Mouse (Mus musculus): ENCODE data around the gene Nlrc5. TPM values are rescaled to one million over a fixed set of nuclear protein-coding genes. Genes with fewer than 3 reads are reported as not detected.
A peak's percentile ranks its signal among the peaks of the same experiment; 100 is the strongest.

Nlrc5 gene
- polyA plus RNA-seq, 2 experiments: 0.09 to 0.22 TPM

DNA sequence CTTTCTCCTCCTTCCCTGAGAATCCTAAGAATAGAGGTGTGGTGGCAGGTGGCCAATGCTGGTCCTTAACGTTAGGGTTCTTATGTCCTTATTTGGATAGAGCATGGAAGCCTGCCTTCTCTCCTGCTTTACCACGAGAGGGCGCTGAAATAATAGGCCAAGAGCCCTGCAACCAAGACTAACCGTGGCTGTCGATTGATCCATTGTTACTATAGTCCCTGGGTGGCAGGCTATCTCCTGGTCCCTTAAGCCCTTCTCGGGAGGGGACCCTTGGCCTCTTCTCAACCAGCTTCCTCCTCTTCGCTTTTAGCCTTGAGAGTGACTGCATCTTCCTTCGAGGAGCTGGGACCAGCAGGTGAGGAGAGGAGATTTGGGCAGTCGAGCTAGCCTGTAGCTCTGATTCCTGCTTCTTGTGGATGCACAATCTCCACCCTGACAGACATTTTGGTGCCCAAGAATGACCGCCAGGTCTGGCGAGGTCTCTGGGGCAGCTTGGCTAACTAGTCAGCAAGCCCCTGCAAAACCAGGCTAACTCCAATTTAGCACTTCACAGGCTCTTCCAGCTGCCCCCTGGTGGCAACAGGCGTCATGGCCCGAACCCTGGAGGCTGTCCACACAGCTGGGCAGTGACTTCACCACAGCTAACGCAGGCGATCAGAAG lies 58.0 kb downstream of the Nlrc5 start:
- Histone ChIP-seq H3K9ac (replicated peaks) (no peak overlapping the region), H3K36me3 (replicated peaks; ENCODE audit: control insufficient read depth, insufficient read depth, low read depth) (no peaks in the 10 kb centered on the region), H3K27me3 (ENCODE audit: control insufficient read depth, insufficient read depth, low read length) (no peaks in the 10 kb centered on the region), H3K4me2 (ENCODE audit: low read depth) (peak overlapping the region; percentile 43), H3K4me3 (ENCODE audit: insufficient read depth in 1 of 2, low read depth in 2 of 2, low read length in 2 of 2) (no peak overlapping the region), H3K27ac (no peak overlapping the region), H3K4me1 (replicated peaks; ENCODE audit: control insufficient read depth in 2 of 2, insufficient read depth in 2 of 2, low read length in 1 of 2) (peaks cover 0 to 3% of the 10 kb centered on the region in 2 experiments; a peak in 1 of 4 replicates), H3K9me3 (ENCODE audit: control insufficient read depth, low read length) (no peaks in the 10 kb centered on the region)
- WGBS (ENCODE audit: insufficient replicate concordance): 6% methylated on average over 15 of the region's 15 CpGs
- peak; percentile 45; the same call in 1 of the 2 replicates for ATAC-seq (ENCODE audit: insufficient read depth)
- peak; percentile 31 to 38 (median 32) for DNase-seq (ENCODE audit: low read depth in 3 of 3, low spot score in 3 of 3)
- TF ChIP-seq CTCF (IDR thresholded peaks at IDR 0.05; ENCODE audit: low read depth) (peak; percentile 88), EP300 (IDR thresholded peaks at IDR 0.05; ENCODE audit: low read depth) (no peak)

DNA sequence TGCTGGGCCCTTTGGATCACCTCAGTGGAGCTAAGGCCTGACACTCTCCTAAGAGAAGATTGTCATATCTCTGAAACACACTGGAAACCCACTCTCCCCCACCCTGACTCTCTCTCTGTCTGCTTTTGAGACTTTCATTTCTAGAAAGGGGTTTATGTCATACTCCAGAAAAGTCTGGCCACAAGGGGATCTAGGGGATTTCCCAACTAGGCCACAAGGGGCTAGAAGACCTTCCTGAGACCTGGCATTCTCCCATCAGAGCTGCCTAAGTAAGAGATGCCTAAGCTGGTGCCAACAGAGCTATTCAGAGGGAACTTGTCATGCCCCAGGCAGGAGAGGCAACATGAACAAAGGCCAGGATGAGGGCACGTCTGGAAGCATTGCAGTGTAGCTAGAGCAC lies 59.1 kb downstream of the Nlrc5 start:
- peaks cover 0 to 3% of the 10 kb centered on the region in 2 experiments; a peak in 1 of 4 replicates for H3K4me1 ChIP-seq (replicated peaks; ENCODE audit: control insufficient read depth in 2 of 2, insufficient read depth in 2 of 2, low read length in 1 of 2)
- no peak overlapping the region for H3K4me3 ChIP-seq (ENCODE audit: insufficient read depth in 1 of 2, low read depth in 2 of 2, low read length in 2 of 2)
- no peaks in the 10 kb centered on the region for H3K27me3 ChIP-seq (ENCODE audit: control insufficient read depth, insufficient read depth, low read length)
- ATAC-seq (ENCODE audit: insufficient read depth): no peak
- WGBS (ENCODE audit: insufficient replicate concordance): 21% methylated on average over 1 of the region's 1 CpGs
- DNase-seq (ENCODE audit: low read depth in 3 of 3, low spot score in 3 of 3): no peak
- H3K4me2 ChIP-seq (ENCODE audit: low read depth): no peak overlapping the region
- no peaks in the 10 kb centered on the region for H3K9me3 ChIP-seq (ENCODE audit: control insufficient read depth, low read length)
- H3K27ac ChIP-seq: no peak overlapping the region
- no peak for TF ChIP-seq EP300 (IDR thresholded peaks at IDR 0.05; ENCODE audit: low read depth)
- no peak for TF ChIP-seq CTCF (IDR thresholded peaks at IDR 0.05; ENCODE audit: low read depth)
- H3K36me3 ChIP-seq (replicated peaks; ENCODE audit: control insufficient read depth, insufficient read depth, low read depth): no peaks in the 10 kb centered on the region
- H3K9ac ChIP-seq (replicated peaks): no peak overlapping the region

DNA sequence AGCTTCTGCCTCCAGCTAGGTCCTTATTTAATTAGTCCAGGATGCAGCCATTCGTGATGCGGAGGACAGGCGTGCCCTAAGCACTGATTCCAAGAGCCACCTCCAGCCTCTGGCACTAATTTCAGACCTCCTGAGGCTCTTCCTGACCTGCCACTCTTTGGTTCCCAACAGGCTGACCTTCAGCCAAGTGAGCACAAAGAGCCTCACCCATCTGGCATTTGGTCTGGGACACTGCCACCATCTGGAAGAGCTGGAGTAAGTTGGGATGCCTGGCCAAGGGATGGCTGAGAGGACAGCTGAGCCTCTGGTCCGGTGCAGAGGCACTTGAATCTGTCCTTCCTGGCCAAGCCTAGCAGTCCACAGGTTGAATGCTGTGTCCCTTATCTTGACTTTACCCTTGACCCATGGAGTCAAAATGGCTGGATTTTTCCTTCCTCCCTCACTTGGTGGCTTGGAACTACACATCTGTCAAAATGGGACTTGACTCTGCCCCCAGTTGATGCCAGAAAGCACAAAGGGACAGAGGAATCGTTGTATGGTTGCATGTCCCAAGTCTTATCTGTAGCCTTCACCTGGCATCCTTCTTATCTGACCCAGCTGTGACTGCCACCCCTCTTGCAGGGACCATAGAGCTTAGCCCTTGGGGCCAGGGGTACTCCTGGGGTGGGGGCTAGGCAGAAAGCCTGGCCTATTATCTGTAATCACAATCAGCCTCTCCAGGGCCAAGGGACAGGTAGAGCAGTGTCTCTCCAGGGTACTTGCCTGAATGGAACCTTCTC lies 81.5 kb downstream of the Nlrc5 start:
- H3K4me1 ChIP-seq (replicated peaks; ENCODE audit: control insufficient read depth in 2 of 2, insufficient read depth in 2 of 2, low read length in 1 of 2): peaks cover 0 to 4% of the 10 kb centered on the region in 2 experiments; a peak in 1 of 4 replicates
- no peak for TF ChIP-seq CTCF (IDR thresholded peaks at IDR 0.05; ENCODE audit: low read depth)
- no peak for TF ChIP-seq EP300 (IDR thresholded peaks at IDR 0.05; ENCODE audit: low read depth)
- H3K9me3 ChIP-seq (ENCODE audit: control insufficient read depth, low read length): no peaks in the 10 kb centered on the region
- no peaks in the 10 kb centered on the region for H3K27me3 ChIP-seq (ENCODE audit: control insufficient read depth, insufficient read depth, low read length)
- no peak overlapping the region for H3K9ac ChIP-seq (replicated peaks)
- H3K27ac ChIP-seq: no peak overlapping the region
- H3K4me3 ChIP-seq (ENCODE audit: insufficient read depth in 1 of 2, low read depth in 2 of 2, low read length in 2 of 2): no peak overlapping the region
- DNase-seq (ENCODE audit: low read depth in 3 of 3, low spot score in 3 of 3) (peak in 2 of 3 experiments; percentile 11 to 12), ATAC-seq (ENCODE audit: insufficient read depth) (peak; percentile 47; the same call in 1 of the 2 replicates)
- 43% methylated on average over 5 of the region's 5 CpGs for WGBS (ENCODE audit: insufficient replicate concordance)
- H3K4me2 ChIP-seq (ENCODE audit: low read depth): no peak overlapping the region
- no peaks in the 10 kb centered on the region for H3K36me3 ChIP-seq (replicated peaks; ENCODE audit: control insufficient read depth, insufficient read depth, low read depth)

DNA sequence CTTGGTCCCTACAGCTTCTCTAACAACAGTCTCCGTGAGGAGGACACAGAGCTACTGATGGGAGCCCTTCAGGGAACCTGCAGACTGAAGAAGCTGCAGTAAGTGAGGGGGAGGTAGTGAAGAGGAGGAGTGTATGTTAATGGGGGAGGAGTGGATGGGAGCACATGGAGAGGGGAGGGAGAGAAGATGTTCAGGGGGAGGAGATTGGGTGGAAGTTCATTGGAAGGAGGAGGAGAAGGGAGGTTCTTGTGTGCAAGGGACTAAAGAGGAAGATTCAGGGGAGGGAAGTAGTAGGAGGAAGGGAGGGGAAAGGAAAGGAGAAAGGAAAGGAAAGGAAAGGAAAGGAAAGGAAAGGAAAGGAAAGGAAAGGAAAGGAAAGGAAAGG lies 82.0 kb downstream of the Nlrc5 start:
- H3K9ac ChIP-seq (replicated peaks): no peak overlapping the region
- no peak overlapping the region for H3K4me3 ChIP-seq (ENCODE audit: insufficient read depth in 1 of 2, low read depth in 2 of 2, low read length in 2 of 2)
- H3K4me1 ChIP-seq (replicated peaks; ENCODE audit: control insufficient read depth in 2 of 2, insufficient read depth in 2 of 2, low read length in 1 of 2): peaks cover 0 to 4% of the 10 kb centered on the region in 2 experiments; a peak in 1 of 4 replicates
- H3K4me2 ChIP-seq (ENCODE audit: low read depth): no peak overlapping the region
- no peaks in the 10 kb centered on the region for H3K36me3 ChIP-seq (replicated peaks; ENCODE audit: control insufficient read depth, insufficient read depth, low read depth)
- ATAC-seq (ENCODE audit: insufficient read depth) (no peak), DNase-seq (ENCODE audit: low read depth in 3 of 3, low spot score in 3 of 3) (no peak)
- H3K27me3 ChIP-seq (ENCODE audit: control insufficient read depth, insufficient read depth, low read length): no peaks in the 10 kb centered on the region
- 30% methylated on average over 1 of the region's 1 CpGs for WGBS (ENCODE audit: insufficient replicate concordance)
- no peak overlapping the region for H3K27ac ChIP-seq
- TF ChIP-seq CTCF (IDR thresholded peaks at IDR 0.05; ENCODE audit: low read depth) (no peak), EP300 (IDR thresholded peaks at IDR 0.05; ENCODE audit: low read depth) (no peak)
- no peaks in the 10 kb centered on the region for H3K9me3 ChIP-seq (ENCODE audit: control insufficient read depth, low read length)

DNA sequence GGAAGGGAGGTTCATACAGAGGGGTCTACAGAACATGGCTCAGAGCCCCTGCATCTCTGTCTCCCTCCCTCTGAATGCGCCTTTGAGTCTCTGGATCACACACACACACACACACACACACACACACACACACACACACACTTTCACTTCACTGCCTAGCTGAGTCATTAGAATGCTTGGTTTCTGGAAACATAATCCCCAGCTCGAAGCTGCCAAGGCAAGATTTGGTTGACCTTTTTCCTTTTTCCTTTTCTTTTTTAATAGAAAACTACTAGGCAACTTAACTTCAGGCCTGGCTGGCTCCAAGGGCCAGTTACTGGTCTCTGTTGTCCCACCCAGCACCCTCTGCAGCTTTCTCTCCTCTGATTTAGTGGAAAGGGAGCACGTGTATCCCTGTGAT lies 82.6 kb downstream of the Nlrc5 start:
- Histone ChIP-seq H3K9me3 (ENCODE audit: control insufficient read depth, low read length) (no peaks in the 10 kb centered on the region), H3K9ac (replicated peaks) (no peak overlapping the region), H3K36me3 (replicated peaks; ENCODE audit: control insufficient read depth, insufficient read depth, low read depth) (no peaks in the 10 kb centered on the region), H3K27me3 (ENCODE audit: control insufficient read depth, insufficient read depth, low read length) (no peaks in the 10 kb centered on the region), H3K4me2 (ENCODE audit: low read depth) (no peak overlapping the region), H3K4me3 (ENCODE audit: insufficient read depth in 1 of 2, low read depth in 2 of 2, low read length in 2 of 2) (no peak overlapping the region), H3K4me1 (replicated peaks; ENCODE audit: control insufficient read depth in 2 of 2, insufficient read depth in 2 of 2, low read length in 1 of 2) (peaks cover 0 to 4% of the 10 kb centered on the region in 2 experiments; a peak in 1 of 4 replicates), H3K27ac (no peak overlapping the region)
- DNase-seq (ENCODE audit: low read depth in 3 of 3, low spot score in 3 of 3): no peak
- ATAC-seq (ENCODE audit: insufficient read depth): no peak
- 47% methylated on average over 3 of the region's 3 CpGs for WGBS (ENCODE audit: insufficient replicate concordance)
- no peak for TF ChIP-seq CTCF (IDR thresholded peaks at IDR 0.05; ENCODE audit: low read depth)
- TF ChIP-seq EP300 (IDR thresholded peaks at IDR 0.05; ENCODE audit: low read depth): no peak
